Mouse (Mus musculus) left cerebral cortex, adult 18-20 months (tissue): ENCODE results near the gene Exosc7. TPM values are rescaled to one million over a fixed set of nuclear protein-coding genes. Genes with fewer than 3 reads are reported as not detected.

Experiments used
- DNase-seq, 2 experiments: peaks; one replicate each; pipeline ENCODE4 v3.0.0; 2021 to 2022; ENCODE audit warnings: low spot score in 2 of 2, mixed read lengths in 1 of 2
- total RNA-seq, 2 experiments: library from RNA; stranded (reverse); gene quantifications; 2 replicates each; pipeline ENCODE4 v1.2.3; 2021

Gene Exosc7
- total RNA-seq, 2 experiments from 2014 or later, result 43.7 to 47.0 TPM

GRCm38 (mm10) chr9:123136953-123137682, 24.1 kb downstream of the Exosc7 start:
- DNase-seq, result peak in 1 of 2 experiments; percentile 7

- no peak for DNase-seq
These were observed 26.0 kb downstream of the Exosc7 start for GRCm38 (mm10) chr9:123138891-123139474.

GRCm38 (mm10) chr9:123139887-123140614, 27.0 kb downstream of the Exosc7 start:
- DNase-seq, result no peak

GRCm38 (mm10) chr9:123148430-123148829, 35.4 kb downstream of the Exosc7 start:
- DNase-seq, result no peak

- no peak for DNase-seq
These were observed 37.4 kb downstream of the Exosc7 start, which contains the start of gene Clec3b for GRCm38 (mm10) chr9:123150241-123151020. Clec3b (plus strand) TSS chr9:123150946.

- no peak for DNase-seq
These were observed 38.5 kb downstream of the Exosc7 start for GRCm38 (mm10) chr9:123151561-123151960.

- DNase-seq, result no peak
These were observed 39.0 kb downstream of the Exosc7 start for GRCm38 (mm10) chr9:123152026-123152425.

- DNase-seq, result no peak
These were observed 40.1 kb downstream of the Exosc7 start for GRCm38 (mm10) chr9:123153121-123153520.

GRCm38 (mm10) chr9:123156910-123157361, 43.9 kb downstream of the Exosc7 start:
- peak in 1 of 2 experiments; percentile 10 for DNase-seq

GRCm38 (mm10) chr9:123157699-123158098, 44.7 kb downstream of the Exosc7 start:
- no peak for DNase-seq

GRCm38 (mm10) chr9:123158125-123158836, 45.3 kb downstream of the Exosc7 start:
- DNase-seq, result peak; percentile 42 to 60

- peak; percentile 78 to 83 for DNase-seq
These were observed 46.3 kb downstream of the Exosc7 start for GRCm38 (mm10) chr9:123159330-123159729.

GRCm38 (mm10) chr9:123161792-123162191, 48.8 kb downstream of the Exosc7 start:
- DNase-seq, result no peak

- DNase-seq, result no peak
These were observed 50.1 kb downstream of the Exosc7 start for GRCm38 (mm10) chr9:123162985-123163694.

GRCm38 (mm10) chr9:123165781-123166443, 52.9 kb downstream of the Exosc7 start:
- no peak for DNase-seq

- no peak for DNase-seq
These were observed 60.7 kb downstream of the Exosc7 start for GRCm38 (mm10) chr9:123173760-123174159.

- DNase-seq, result no peak
These were observed 61.3 kb downstream of the Exosc7 start for GRCm38 (mm10) chr9:123174356-123174755.

- DNase-seq, result no peak
These were observed 64.5 kb downstream of the Exosc7 start for GRCm38 (mm10) chr9:123177380-123178048.

- no peak for DNase-seq
These were observed 67.0 kb downstream of the Exosc7 start for GRCm38 (mm10) chr9:123180003-123180402.
